ENCODE assay signal across 8 mouse cellular contexts in the genomic region with DNA sequence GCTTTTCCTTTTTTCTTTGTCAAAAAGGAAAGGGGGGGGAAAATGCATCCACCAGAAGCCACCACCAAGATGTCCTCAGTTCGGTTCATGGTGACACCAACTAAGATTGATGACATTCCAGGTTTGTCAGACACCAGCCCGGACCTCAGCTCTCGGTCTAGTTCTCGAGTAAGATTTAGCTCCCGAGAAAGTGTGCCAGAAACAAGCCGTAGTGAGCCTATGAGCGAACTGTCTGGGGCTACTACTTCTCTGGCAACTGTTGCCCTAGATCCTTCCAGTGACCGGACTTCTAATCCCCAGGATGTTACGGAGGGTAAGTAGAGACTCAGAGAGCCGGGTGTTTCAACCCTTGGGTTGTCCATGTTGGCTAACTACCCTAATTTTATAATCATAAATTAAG. TPM values are rescaled to one million over a fixed set of nuclear protein-coding genes. Genes with fewer than 3 reads are reported as not detected.
DNase-seq lines count a peak whose midpoint lies in the region; ATAC-seq and TF ChIP-seq lines count a peak whose summit lies in the region.

No protein-coding gene starts in this region.

- H3K4me2 ChIP-seq in embryonic facial prominence, embryonic 11.5 days (ENCODE audit: low read depth, low read length) = peak overlapping the region; percentile 82
- H3K4me2 ChIP-seq in heart, postnatal 0 days (ENCODE audit: low read depth, low read length) = peak overlapping the region; percentile 95
- peak overlapping the region; percentile 94 for H3K4me2 ChIP-seq in liver, embryonic 11.5 days

- H3K4me3 ChIP-seq in embryonic facial prominence, embryonic 11.5 days (ENCODE audit: low read depth, low read length) = no peak overlapping the region
- peak overlapping the region; percentile 88 for H3K4me3 ChIP-seq in heart, postnatal 0 days (ENCODE audit: low read depth, low read length)
- peak overlapping the region; percentile 77 for H3K4me3 ChIP-seq in liver, embryonic 11.5 days (ENCODE audit: low read depth, low read length)

- peak; percentile 18 for DNase-seq in adrenal gland, postnatal 10 days
- DNase-seq in adrenal gland, adult 8-10 months = no peak
- peak; percentile 72 for DNase-seq in A20 (ENCODE audit: low read depth, low spot score)
- DNase-seq in embryonic facial prominence, embryonic 11.5 days (ENCODE audit: low spot score) = no peak
- peak; percentile 53 for DNase-seq in heart, postnatal 0 days (ENCODE audit: low spot score)
- no peak for DNase-seq in liver, embryonic 11.5 days (ENCODE audit: low spot score)
- DNase-seq in skeletal muscle tissue, adult 2 months (ENCODE audit: low read depth, low spot score) = peak; percentile 33
- no peak for DNase-seq in right cerebral cortex, postnatal 25 days

- H3K4me1 ChIP-seq in embryonic facial prominence, embryonic 11.5 days (ENCODE audit: control insufficient read depth, insufficient read depth, low read length) = no peaks in the 10 kb centered on the region
- H3K4me1 ChIP-seq in heart, postnatal 0 days (ENCODE audit: control insufficient read depth, insufficient read depth) = peaks cover 23% of the 10 kb centered on the region
- peaks cover 18% of the 10 kb centered on the region for H3K4me1 ChIP-seq in liver, embryonic 11.5 days (replicated peaks; ENCODE audit: control insufficient read depth, insufficient read depth, low read length)

- no peak for TF ChIP-seq EP300 in heart, postnatal 0 days (IDR thresholded peaks at IDR 0.05; ENCODE audit: low read depth)

- H3K27me3 ChIP-seq in embryonic facial prominence, embryonic 11.5 days (ENCODE audit: control insufficient read depth, insufficient read depth, low read length) = no peaks in the 10 kb centered on the region
- no peaks in the 10 kb centered on the region for H3K27me3 ChIP-seq in heart, postnatal 0 days (ENCODE audit: control insufficient read depth, insufficient read depth, low read length)
- H3K27me3 ChIP-seq in liver, embryonic 11.5 days (replicated peaks; ENCODE audit: control insufficient read depth, insufficient read depth, low read length) = no peaks in the 10 kb centered on the region

- no peak for TF ChIP-seq CTCF in heart, postnatal 0 days (IDR thresholded peaks at IDR 0.05; ENCODE audit: low read depth)

- no peaks in the 10 kb centered on the region for H3K9me3 ChIP-seq in embryonic facial prominence, embryonic 11.5 days (replicated peaks; ENCODE audit: control insufficient read depth, low read length)
- H3K9me3 ChIP-seq in heart, postnatal 0 days (replicated peaks; ENCODE audit: control insufficient read depth, low read length) = no peaks in the 10 kb centered on the region
- H3K9me3 ChIP-seq in liver, embryonic 11.5 days (ENCODE audit: control insufficient read depth, low read length) = no peaks in the 10 kb centered on the region

- no peak overlapping the region for H3K9ac ChIP-seq in embryonic facial prominence, embryonic 11.5 days (replicated peaks; ENCODE audit: low read length)
- peak overlapping the region; percentile 86 for H3K9ac ChIP-seq in heart, postnatal 0 days (replicated peaks; ENCODE audit: low read depth, low read length)
- H3K9ac ChIP-seq in liver, embryonic 11.5 days (ENCODE audit: low read depth, low read length) = peak overlapping the region; percentile 12; the same call in 1 of the 2 replicates

- no peaks in the 10 kb centered on the region for H3K36me3 ChIP-seq in embryonic facial prominence, embryonic 11.5 days (replicated peaks; ENCODE audit: control insufficient read depth, insufficient read depth, low read depth, low read length)
- H3K36me3 ChIP-seq in heart, postnatal 0 days (replicated peaks; ENCODE audit: control insufficient read depth, insufficient read depth, low read length) = no peaks in the 10 kb centered on the region
- no peaks in the 10 kb centered on the region for H3K36me3 ChIP-seq in liver, embryonic 11.5 days (ENCODE audit: control insufficient read depth, insufficient read depth, low read length)

- WGBS in embryonic facial prominence, embryonic 11.5 days = 71% methylated on average over 10 of the region's 10 CpGs
- WGBS in heart, postnatal 0 days = 6% methylated on average over 10 of the region's 10 CpGs
- WGBS in liver, embryonic 11.5 days = 30% methylated on average over 10 of the region's 10 CpGs

- H3K27ac ChIP-seq in embryonic facial prominence, embryonic 11.5 days (replicated peaks; ENCODE audit: low read depth, low read length) = no peak overlapping the region
- H3K27ac ChIP-seq in heart, postnatal 0 days (ENCODE audit: low read depth) = peak overlapping the region; percentile 96
- H3K27ac ChIP-seq in liver, embryonic 11.5 days (ENCODE audit: low read depth, low read length) = no peak overlapping the region

- ATAC-seq in embryonic facial prominence, embryonic 11.5 days (replicated peaks; ENCODE audit: insufficient number of reproducible peaks, low FRiP score, low TSS enrichment, low read depth) = no peak
- no peak for ATAC-seq in heart, postnatal 0 days (ENCODE audit: insufficient read depth, low read depth)
- ATAC-seq in liver, embryonic 11.5 days (replicated peaks; ENCODE audit: low FRiP score) = no peak

RNA-seq across cellular contexts. Expression of a gene that starts 0.7 kb away (rescaled TPM):
- under 1 TPM in 1 of 2 experiments, not detected in 1; 0.54 TPM for total RNA-seq in adrenal gland, postnatal 10 days (2021)
- total RNA-seq in adrenal gland, adult 8-10 months (2022) = 1 to 10 TPM in 1 of 4 experiments, not detected in 3; 1.5 TPM
- not detected in 2 replicates for polyA plus RNA-seq in embryonic facial prominence, embryonic 11.5 days (2014; fragmentation: Nextera tagmentation; extraction: Ambion mirVana)
- total RNA-seq in heart, postnatal 0 days (2014; rRNA removed; ENCODE audit: low replicate concordance) = not detected in 2 replicates
- not detected in 2 replicates for polyA plus RNA-seq in heart, postnatal 0 days (2015; fragmentation: Nextera tagmentation; extraction: Ambion mirVana)
- not detected in 2 replicates for polyA plus RNA-seq in liver, embryonic 11.5 days (2014; fragmentation: Nextera tagmentation; extraction: Ambion mirVana)

RNA-seq across cellular contexts. Expression of a gene that starts 1.2 kb away (rescaled TPM):
- 10 to 100 TPM; 33.1 to 43.7 TPM for total RNA-seq in adrenal gland, postnatal 10 days (2021)
- 10 to 100 TPM; 41.1 to 56.3 (median 49.1) TPM for total RNA-seq in adrenal gland, adult 8-10 months (2022)
- polyA plus RNA-seq in embryonic facial prominence, embryonic 11.5 days (2014; fragmentation: Nextera tagmentation; extraction: Ambion mirVana) = 10.3 and 10.4 TPM in 2 replicates
- total RNA-seq in heart, postnatal 0 days (2014; rRNA removed; ENCODE audit: low replicate concordance) = 42.8 and 48.1 TPM in 2 replicates
- polyA plus RNA-seq in heart, postnatal 0 days (2015; fragmentation: Nextera tagmentation; extraction: Ambion mirVana) = 6.5 and 7.2 TPM in 2 replicates
- 12.3 and 12.7 TPM in 2 replicates for polyA plus RNA-seq in liver, embryonic 11.5 days (2014; fragmentation: Nextera tagmentation; extraction: Ambion mirVana)

RNA-seq across cellular contexts. Expression of a gene that starts 5.1 kb away (rescaled TPM):
- total RNA-seq in adrenal gland, postnatal 10 days (2021) = 100 to 1,000 TPM; 121 to 126 TPM
- 100 to 1,000 TPM in 2 of 4 experiments, 10 to 100 TPM in 2; 77.3 to 151 (median 111) TPM for total RNA-seq in adrenal gland, adult 8-10 months (2022)
- polyA plus RNA-seq in embryonic facial prominence, embryonic 11.5 days (2014; fragmentation: Nextera tagmentation; extraction: Ambion mirVana) = 181 and 189 TPM in 2 replicates
- 95.5 and 125 TPM in 2 replicates for total RNA-seq in heart, postnatal 0 days (2014; rRNA removed; ENCODE audit: low replicate concordance)
- 148 and 154 TPM in 2 replicates for polyA plus RNA-seq in heart, postnatal 0 days (2015; fragmentation: Nextera tagmentation; extraction: Ambion mirVana)
- 346 and 364 TPM in 2 replicates for polyA plus RNA-seq in liver, embryonic 11.5 days (2014; fragmentation: Nextera tagmentation; extraction: Ambion mirVana)

RNA-seq across cellular contexts. Expression of a gene that starts 7.7 kb away (rescaled TPM):
- total RNA-seq in adrenal gland, postnatal 10 days (2021) = not detected
- under 1 TPM in 1 of 4 experiments, not detected in 3; 0.06 TPM for total RNA-seq in adrenal gland, adult 8-10 months (2022)
- polyA plus RNA-seq in embryonic facial prominence, embryonic 11.5 days (2014; fragmentation: Nextera tagmentation; extraction: Ambion mirVana) = 0.06 TPM in 1 of 2 replicates, not detected in the other
- not detected in 2 replicates for total RNA-seq in heart, postnatal 0 days (2014; rRNA removed; ENCODE audit: low replicate concordance)
- not detected in 2 replicates for polyA plus RNA-seq in heart, postnatal 0 days (2015; fragmentation: Nextera tagmentation; extraction: Ambion mirVana)
- not detected in 2 replicates for polyA plus RNA-seq in liver, embryonic 11.5 days (2014; fragmentation: Nextera tagmentation; extraction: Ambion mirVana)

RNA-seq across cellular contexts. Expression of a gene that starts 27.5 kb away (rescaled TPM):
- 1 to 10 TPM; 8.4 to 9.5 TPM for total RNA-seq in adrenal gland, postnatal 10 days (2021)
- 10 to 100 TPM in 1 of 4 experiments, 1 to 10 TPM in 3; 5.1 to 10.7 (median 7.1) TPM for total RNA-seq in adrenal gland, adult 8-10 months (2022)
- polyA plus RNA-seq in embryonic facial prominence, embryonic 11.5 days (2014; fragmentation: Nextera tagmentation; extraction: Ambion mirVana) = 10.5 and 11.8 TPM in 2 replicates
- 5.0 and 10.0 TPM in 2 replicates for total RNA-seq in heart, postnatal 0 days (2014; rRNA removed; ENCODE audit: low replicate concordance)
- polyA plus RNA-seq in heart, postnatal 0 days (2015; fragmentation: Nextera tagmentation; extraction: Ambion mirVana) = 3.1 and 3.6 TPM in 2 replicates
- 14.6 and 15.0 TPM in 2 replicates for polyA plus RNA-seq in liver, embryonic 11.5 days (2014; fragmentation: Nextera tagmentation; extraction: Ambion mirVana)

Comparison
In these comparisons a context has a peak if more than half of its experiments do, and no peak if none do; other contexts are left out.
1. DNase-seq: peak in adrenal gland, postnatal 10 days (single experiment), A20 (single experiment), heart, postnatal 0 days (single experiment) and skeletal muscle tissue, adult 2 months (single experiment); none in adrenal gland, adult 8-10 months (single experiment), embryonic facial prominence, embryonic 11.5 days (single experiment), liver, embryonic 11.5 days (single experiment) and right cerebral cortex, postnatal 25 days (single experiment).
2. Peak in every context shown above with its lines, with median percentiles within 50 percentile points of each other: H3K4me2 ChIP-seq.